Mouse (Mus musculus): ENCODE data around the gene Rbm45. TPM values are rescaled to one million over a fixed set of nuclear protein-coding genes. Genes with fewer than 3 reads are reported as not detected.

Rbm45 gene
- total and polyA plus RNA-seq, 3 experiments, result 53.3 to 61.4 (median 53.7) TPM

DNA sequence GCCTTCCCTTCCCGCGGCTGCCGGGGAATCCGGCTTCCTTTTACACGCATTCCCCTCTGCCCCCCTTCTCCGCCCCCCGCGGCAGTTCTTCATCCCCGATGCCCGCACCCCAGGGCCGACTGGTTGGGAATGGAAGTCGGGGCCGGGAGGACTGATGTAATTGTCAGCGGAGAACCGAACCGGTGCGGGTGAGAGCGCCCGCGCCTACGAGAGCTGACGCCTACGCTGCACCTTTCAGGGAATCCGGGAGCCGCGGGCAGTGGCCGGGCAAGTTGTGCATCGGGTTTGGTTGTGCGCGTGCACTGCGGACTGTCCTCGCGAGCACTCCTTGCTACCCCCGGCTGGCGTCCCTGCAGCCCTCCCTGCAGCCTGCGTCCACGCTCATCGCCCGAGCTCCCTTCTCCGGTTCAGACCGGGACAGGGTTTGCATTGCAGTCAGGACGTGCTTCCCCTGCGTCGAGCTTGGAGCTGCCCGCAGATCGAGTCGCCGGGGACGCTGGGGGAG lies 37.2 kb downstream of the Rbm45 start:
- H3K9me3 ChIP-seq (replicated peaks; ENCODE audit: low read length), result no peaks in the 10 kb centered on the region
- peak overlapping the region; percentile 83 for H3K4me2 ChIP-seq (ENCODE audit: insufficient read depth, low read depth, poor library complexity, severe bottlenecking)
- in situ Hi-C loops (cut with MboI; ENCODE audit: low pct_ligation_motif_present, low pct_unique_long_range_greater_than_20kb, low sequenced_read_pairs), result no loop called here
- peak overlapping the region in 2 of 3 experiments; percentile 59 to 68 for H3K4me3 ChIP-seq (replicated peaks in 1 of 3; ENCODE audit: low read depth in 2 of 3, low read length in 2 of 3, poor library complexity in 1 of 3)
- no peak for TF ChIP-seq ZMIZ1 (IDR thresholded peaks at IDR 0.05; ENCODE audit: low read depth, low read length)
- TF ChIP-seq UBTF (IDR thresholded peaks at IDR 0.05; ENCODE audit: low read depth, low read length), result 0 out of 2 replicates have a peak, but pooled peaks have one; percentile 52
- peaks cover 29% of the 10 kb centered on the region for H3K27me3 ChIP-seq (replicated peaks)
- no peaks in the 10 kb centered on the region for H3K79me2 ChIP-seq (replicated peaks; ENCODE audit: control insufficient read depth, extremely low read depth, insufficient read depth, poor library complexity, severe bottlenecking)
- H3K36me3 ChIP-seq (replicated peaks in 1 of 2; ENCODE audit: control insufficient read depth in 1 of 2, insufficient read depth in 1 of 2, low read length in 1 of 2), result no peaks in the 10 kb centered on the region
- H3K9ac ChIP-seq (ENCODE audit: insufficient read depth, low read depth), result no peak overlapping the region; the same call in 1 of the 2 replicates
- no peak overlapping the region for H3K27ac ChIP-seq (ENCODE audit: insufficient read depth, low read depth)
- no peak for DNase-seq (ENCODE audit: extremely low read depth)
- peaks cover 0 to 9% of the 10 kb centered on the region in 2 experiments; a peak in 3 of 4 replicates for H3K4me1 ChIP-seq (ENCODE audit: control insufficient read depth in 1 of 2, insufficient read depth in 2 of 2)
- dilution Hi-C loops (cut with MboI; ENCODE audit: extremely low pct_ligation_motif_present, extremely low pct_unique_long_range_greater_than_20kb, low sequenced_read_pairs), result no loop called here

DNA sequence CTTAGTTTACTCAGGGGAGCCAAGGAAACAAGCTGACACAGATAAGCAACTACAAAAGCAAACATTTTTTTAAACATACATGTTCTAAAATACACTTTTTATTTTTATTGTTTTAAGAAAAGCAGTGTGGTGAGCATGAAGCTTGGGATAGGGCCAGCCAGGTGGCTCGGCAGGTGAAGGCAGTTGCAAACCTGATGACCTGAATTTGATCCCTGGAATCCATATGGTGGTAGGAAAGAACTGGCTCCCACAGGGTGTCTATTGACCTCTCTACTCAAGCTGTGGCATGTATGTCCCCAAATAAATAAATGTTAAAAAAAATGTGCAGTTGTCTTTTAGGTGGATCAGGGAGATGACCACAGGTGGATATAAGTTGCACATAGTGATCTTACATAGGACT lies 39.7 kb downstream of the Rbm45 start:
- in situ Hi-C loops (cut with MboI; ENCODE audit: low pct_ligation_motif_present, low pct_unique_long_range_greater_than_20kb, low sequenced_read_pairs) (no loop called here), dilution Hi-C loops (cut with MboI; ENCODE audit: extremely low pct_ligation_motif_present, extremely low pct_unique_long_range_greater_than_20kb, low sequenced_read_pairs) (no loop called here)
- TF ChIP-seq JUND (conservative IDR thresholded peaks at IDR 0.05; ENCODE audit: low read depth, low read length) (no peak), CHD1 (IDR thresholded peaks at IDR 0.05; ENCODE audit: low read depth, low read length) (no peak), RCOR1 (conservative IDR thresholded peaks at IDR 0.05; ENCODE audit: low read depth, low read length) (no peak)
- Histone ChIP-seq H3K4me1 (ENCODE audit: control insufficient read depth in 1 of 2, insufficient read depth in 2 of 2) (peaks cover 0 to 9% of the 10 kb centered on the region in 2 experiments), H3K9me3 (replicated peaks; ENCODE audit: low read length) (no peaks in the 10 kb centered on the region), H3K79me2 (replicated peaks; ENCODE audit: control insufficient read depth, extremely low read depth, insufficient read depth, poor library complexity, severe bottlenecking) (no peaks in the 10 kb centered on the region), H3K36me3 (replicated peaks in 1 of 2; ENCODE audit: control insufficient read depth in 1 of 2, insufficient read depth in 1 of 2, low read length in 1 of 2) (no peaks in the 10 kb centered on the region), H3K27me3 (replicated peaks) (peaks cover 27% of the 10 kb centered on the region), H3K4me3 (replicated peaks in 1 of 3; ENCODE audit: low read depth in 2 of 3, low read length in 2 of 3, poor library complexity in 1 of 3) (no peak overlapping the region), H3K27ac (ENCODE audit: insufficient read depth, low read depth) (no peak overlapping the region), H3K4me2 (ENCODE audit: insufficient read depth, low read depth, poor library complexity, severe bottlenecking) (no peak overlapping the region), H3K9ac (ENCODE audit: insufficient read depth, low read depth) (no peak overlapping the region)
- DNase-seq (ENCODE audit: extremely low read depth), result no peak

DNA sequence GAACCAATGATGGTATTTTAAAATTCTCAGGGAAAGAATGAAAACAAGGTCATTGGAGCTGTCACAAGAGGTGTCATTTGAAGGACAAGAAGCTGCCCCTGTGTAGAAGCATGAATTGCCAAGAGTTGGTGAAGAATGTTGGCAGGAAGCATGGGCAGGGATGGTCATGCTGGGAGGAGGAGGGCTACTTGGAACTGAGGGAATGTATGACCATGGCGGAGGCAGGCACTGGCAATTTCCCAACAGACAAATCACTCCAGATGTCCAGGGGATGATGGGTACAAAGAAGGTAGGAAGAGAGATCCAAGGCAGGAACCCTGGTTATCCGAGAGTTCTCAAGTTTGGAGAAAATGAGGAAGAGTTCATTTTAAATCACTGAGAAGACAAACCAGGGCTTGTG lies 40.2 kb downstream of the Rbm45 start:
- dilution Hi-C loops (cut with MboI; ENCODE audit: extremely low pct_ligation_motif_present, extremely low pct_unique_long_range_greater_than_20kb, low sequenced_read_pairs), result no loop called here
- peaks cover 27% of the 10 kb centered on the region for H3K27me3 ChIP-seq (replicated peaks)
- H3K4me2 ChIP-seq (ENCODE audit: insufficient read depth, low read depth, poor library complexity, severe bottlenecking), result no peak overlapping the region
- in situ Hi-C loops (cut with MboI; ENCODE audit: low pct_ligation_motif_present, low pct_unique_long_range_greater_than_20kb, low sequenced_read_pairs), result no loop called here
- H3K4me3 ChIP-seq (replicated peaks in 1 of 3; ENCODE audit: low read depth in 2 of 3, low read length in 2 of 3, poor library complexity in 1 of 3), result no peak overlapping the region
- TF ChIP-seq ETS1 (conservative IDR thresholded peaks at IDR 0.05; ENCODE audit: low read depth, low read length), result no peak
- TF ChIP-seq KAT2A (IDR thresholded peaks at IDR 0.05; ENCODE audit: insufficient replicate concordance, low read length), result no peak
- TF ChIP-seq ZKSCAN1 (IDR thresholded peaks at IDR 0.05; ENCODE audit: borderline replicate concordance, low read depth, low read length), result no peak
- TF ChIP-seq USF1 (IDR thresholded peaks at IDR 0.05; ENCODE audit: low read depth, low read length), result no peak
- no peak for TF ChIP-seq TCF12 (IDR thresholded peaks at IDR 0.05; ENCODE audit: low read depth, low read length)
- TF ChIP-seq UBTF (IDR thresholded peaks at IDR 0.05; ENCODE audit: low read depth, low read length), result no peak
- no peaks in the 10 kb centered on the region for H3K79me2 ChIP-seq (replicated peaks; ENCODE audit: control insufficient read depth, extremely low read depth, insufficient read depth, poor library complexity, severe bottlenecking)
- no peak overlapping the region for H3K27ac ChIP-seq (ENCODE audit: insufficient read depth, low read depth)
- DNase-seq (ENCODE audit: extremely low read depth), result no peak
- no peak overlapping the region for H3K9ac ChIP-seq (ENCODE audit: insufficient read depth, low read depth)
- H3K36me3 ChIP-seq (replicated peaks in 1 of 2; ENCODE audit: control insufficient read depth in 1 of 2, insufficient read depth in 1 of 2, low read length in 1 of 2), result no peaks in the 10 kb centered on the region
- H3K4me1 ChIP-seq (ENCODE audit: control insufficient read depth in 1 of 2, insufficient read depth in 2 of 2), result peaks cover 0 to 9% of the 10 kb centered on the region in 2 experiments
- no peaks in the 10 kb centered on the region for H3K9me3 ChIP-seq (replicated peaks; ENCODE audit: low read length)

Measured in CH12.LX (cell line).